Mouse (Mus musculus) neutrophil, adult 83 days (primary cell): Measurements from ENCODE around the gene 2310050C09Rik. TPM values are rescaled to one million over a fixed set of nuclear protein-coding genes. Genes with fewer than 3 reads are reported as not detected.

Experiments used
- total RNA-seq, 2 experiments: library from RNA; stranded (reverse); gene quantifications; one replicate each; pipeline ENCODE4 v1.2.4; 2023

Gene 2310050C09Rik
- total RNA-seq, result not detected

DNA sequence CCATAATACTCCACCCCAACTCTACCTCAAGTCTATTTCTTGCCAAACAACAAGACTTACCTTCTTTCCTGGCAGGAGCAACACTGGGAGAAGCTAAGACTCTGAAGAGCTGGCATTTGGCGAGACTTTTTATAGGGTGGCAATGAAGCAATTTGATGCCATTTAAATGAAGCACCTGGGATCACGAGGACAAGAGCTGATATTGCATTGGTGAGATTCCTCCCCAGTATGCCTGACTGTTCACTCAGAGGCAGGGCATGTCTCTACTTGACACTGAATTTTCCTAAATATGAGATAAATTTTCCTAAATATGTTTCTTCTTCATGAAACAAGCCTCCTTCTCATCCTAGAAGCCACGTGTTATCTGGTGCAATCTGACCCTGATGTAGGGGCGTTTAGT, at the start of gene 2310050C09Rik:
Gene 2310050C09Rik, minus strand, starts transcription at position 101 of the 400 bp plus-strand sequence.

GRCm38 (mm10) chr3:92851186-92851585, 18.8 kb downstream of the 2310050C09Rik start, which contains the start of gene Lce1l:
Gene Lce1l, minus strand, starts transcription at chr3:92851286.

DNA sequence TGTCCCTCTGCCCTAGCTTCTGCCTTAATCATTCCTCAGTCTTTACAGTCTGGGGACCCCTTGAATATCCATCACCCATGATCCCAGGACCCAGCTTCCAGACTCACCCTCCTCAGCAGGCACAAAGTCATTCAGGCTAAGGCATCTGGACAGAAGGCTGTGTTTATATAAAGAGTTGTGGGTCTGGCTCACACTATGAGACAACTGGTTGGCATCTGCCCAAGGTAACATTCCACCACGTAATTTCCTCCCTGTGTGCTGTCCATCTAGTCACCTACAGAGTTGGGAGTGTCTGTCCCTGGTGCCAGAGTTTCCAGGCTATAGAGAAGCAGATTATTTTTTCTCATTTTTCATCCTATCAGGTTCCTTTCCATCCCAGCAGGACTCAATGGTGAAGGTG, 42.9 kb downstream of the 2310050C09Rik start, which contains the start of gene Kprp:
Gene Kprp, minus strand, starts transcription at position 140 of the 400 bp plus-strand sequence.

Other genes with a start within 250 kb of the 2310050C09Rik start
- gene Lce6a, start 248.6 kb downstream of the 2310050C09Rik start, total RNA-seq, result not detected
- gene Lce1a1, start 221.9 kb downstream of the 2310050C09Rik start, total RNA-seq, result not detected
- gene Lce1b, start 213.3 kb downstream of the 2310050C09Rik start, total RNA-seq, result not detected
- gene Lce1a2, start 199.9 kb downstream of the 2310050C09Rik start, total RNA-seq, result not detected
- gene Lce1c, start 191.0 kb downstream of the 2310050C09Rik start, total RNA-seq, result not detected
- not detected for gene Lce1d, start 183.0 kb downstream of the 2310050C09Rik start, total RNA-seq
- gene Lce1e, start 161.1 kb downstream of the 2310050C09Rik start, total RNA-seq, result not detected
- not detected for gene Lce1f, start 149.9 kb downstream of the 2310050C09Rik start, total RNA-seq
- gene Gm38119, start 131.1 kb downstream of the 2310050C09Rik start, total RNA-seq, result not detected
- not detected for gene Lce1g, start 117.9 kb downstream of the 2310050C09Rik start, total RNA-seq
- not detected for gene Lce1h, start 105.2 kb downstream of the 2310050C09Rik start, total RNA-seq
- gene Lce1i, start 91.3 kb downstream of the 2310050C09Rik start, total RNA-seq, result not detected
- not detected for gene Lce1j, start 79.7 kb downstream of the 2310050C09Rik start, total RNA-seq
- not detected for gene Lce1k, start 62.3 kb downstream of the 2310050C09Rik start, total RNA-seq
- gene Kprp, start 43.0 kb downstream of the 2310050C09Rik start, total RNA-seq, result not detected
- not detected for gene Lce1l, start 18.9 kb downstream of the 2310050C09Rik start, total RNA-seq
- gene Lce3a, start 56.0 kb upstream of the 2310050C09Rik start, total RNA-seq, result not detected
- not detected for gene Lce3b, start 62.8 kb upstream of the 2310050C09Rik start, total RNA-seq
- gene Lce3c, start 74.3 kb upstream of the 2310050C09Rik start, total RNA-seq, result not detected
- not detected for gene Lce3d, start 87.2 kb upstream of the 2310050C09Rik start, total RNA-seq
- gene Lce3e, start 96.8 kb upstream of the 2310050C09Rik start, total RNA-seq, result not detected
- gene Lce3f, start 122.0 kb upstream of the 2310050C09Rik start, total RNA-seq, result not detected
- not detected for gene Crct1, start 145.5 kb upstream of the 2310050C09Rik start, total RNA-seq
- not detected for gene Lce1m, start 148.8 kb upstream of the 2310050C09Rik start, total RNA-seq
- gene Gm4858, start 198.6 kb upstream of the 2310050C09Rik start, total RNA-seq, result not detected